10 mouse cellular contexts compared by ENCODE assay signal in genomic region chr9:37459665-37460042, GRCm38 (mm10). TPM values are rescaled to one million over a fixed set of nuclear protein-coding genes. Genes with fewer than 3 reads are reported as not detected.
DNase-seq lines count a peak whose midpoint lies in the region; ATAC-seq and TF ChIP-seq lines count a peak whose summit lies in the region.
"Had no signal": no experiment of that assay in that cellular context is flagged by ENCODE, and none has a peak within 500 bp of the region (broad histone marks: within the 10 kb centered on the region; RNA-seq: fewer than 3 reads in every experiment).

No protein-coding gene starts in this region.

- no peak for TF ChIP-seq POLR2A in ES-Bruce4 (IDR thresholded peaks at IDR 0.05; ENCODE audit: insufficient read depth, low read length)

- H3K9ac ChIP-seq in heart, embryonic 12.5 days, result no peak overlapping the region
- H3K9ac ChIP-seq in ES-Bruce4 (ENCODE audit: low read depth, poor library complexity, severe bottlenecking), result peak overlapping the region; percentile 50
- peak overlapping the region; percentile 76 for H3K9ac ChIP-seq in forebrain, embryonic 15.5 days (replicated peaks)
- H3K9ac ChIP-seq in liver, embryonic 13.5 days, result no peak overlapping the region

- no peak overlapping the region for H3K27ac ChIP-seq in heart, embryonic 12.5 days (ENCODE audit: poor library complexity, severe bottlenecking)
- H3K27ac ChIP-seq in ES-Bruce4 (ENCODE audit: insufficient read depth, low read length), result no peak overlapping the region
- H3K27ac ChIP-seq in forebrain, embryonic 15.5 days (replicated peaks), result peak overlapping the region; percentile 77
- H3K27ac ChIP-seq in liver, embryonic 13.5 days, result no peak overlapping the region

- H3K36me3 ChIP-seq in heart, embryonic 12.5 days, result no peaks in the 10 kb centered on the region
- H3K36me3 ChIP-seq in ES-Bruce4 (ENCODE audit: control insufficient read depth, insufficient read depth, low read length, poor library complexity, severe bottlenecking), result no peaks in the 10 kb centered on the region
- H3K36me3 ChIP-seq in forebrain, embryonic 15.5 days, result no peaks in the 10 kb centered on the region
- H3K36me3 ChIP-seq in liver, embryonic 13.5 days, result no peaks in the 10 kb centered on the region

- no peak for TF ChIP-seq EP300 in ES-Bruce4 (IDR thresholded peaks at IDR 0.05; ENCODE audit: insufficient read depth, low read depth, low read length)

- no peak for ATAC-seq in heart, embryonic 12.5 days (ENCODE audit: insufficient number of reproducible peaks, low FRiP score)
- no peak for ATAC-seq in forebrain, embryonic 15.5 days (replicated peaks)
- no peak for ATAC-seq in liver, embryonic 13.5 days (ENCODE audit: low read depth)
- ATAC-seq: CD4-positive, CD25-positive, alpha-beta regulatory T cell, adult 4 months had no signal

- WGBS in heart, embryonic 12.5 days, result 3% methylated on average over 9 of the region's 9 CpGs
- WGBS in forebrain, embryonic 15.5 days, result 7% methylated on average over 9 of the region's 9 CpGs
- WGBS in liver, embryonic 13.5 days (ENCODE audit: insufficient replicate concordance), result under 1% methylated on average over 9 of the region's 9 CpGs

- H3K9me3 ChIP-seq in heart, embryonic 12.5 days (replicated peaks), result no peaks in the 10 kb centered on the region
- no peaks in the 10 kb centered on the region for H3K9me3 ChIP-seq in ES-Bruce4 (replicated peaks; ENCODE audit: control insufficient read depth, insufficient read depth, low read length, poor library complexity, severe bottlenecking)
- no peaks in the 10 kb centered on the region for H3K9me3 ChIP-seq in forebrain, embryonic 15.5 days
- no peaks in the 10 kb centered on the region for H3K9me3 ChIP-seq in liver, embryonic 13.5 days (replicated peaks)

- intact Hi-C loops in heart, postnatal 14 days (cut with DNase I), result loop anchor here (2.0 to 5.0 kb wide), 3 partner anchors 29 to 178 kb away; no protein-coding TSS in a partner anchor
- intact Hi-C loops in left cerebral cortex, postnatal 14 days (cut with DNase I), result loop anchor here (2.0 to 10.0 kb wide), 3 partner anchors 73 to 475 kb away; partner anchors contain the start of gene Spa17

- peaks cover 91% of the 10 kb centered on the region for H3K27me3 ChIP-seq in heart, embryonic 12.5 days (replicated peaks)
- H3K27me3 ChIP-seq in ES-Bruce4 (ENCODE audit: control insufficient read depth, insufficient read depth, low read length, poor library complexity, severe bottlenecking), result peaks cover 23% of the 10 kb centered on the region
- peaks cover 5% of the 10 kb centered on the region; the same call in 1 of the 2 replicates for H3K27me3 ChIP-seq in forebrain, embryonic 15.5 days
- peaks cover 94% of the 10 kb centered on the region for H3K27me3 ChIP-seq in liver, embryonic 13.5 days

- H3K4me2 ChIP-seq in heart, embryonic 12.5 days, result peak overlapping the region; percentile 92
- peak overlapping the region; percentile 94 for H3K4me2 ChIP-seq in forebrain, embryonic 15.5 days (replicated peaks)
- H3K4me2 ChIP-seq in liver, embryonic 13.5 days, result peak overlapping the region; percentile 58; the same call in 1 of the 2 replicates

- peaks cover 13% of the 10 kb centered on the region for H3K4me1 ChIP-seq in heart, embryonic 12.5 days (replicated peaks)
- H3K4me1 ChIP-seq in ES-Bruce4 (ENCODE audit: control insufficient read depth, insufficient read depth, low read length), result no peaks in the 10 kb centered on the region
- peaks cover 65% of the 10 kb centered on the region for H3K4me1 ChIP-seq in forebrain, embryonic 15.5 days
- peaks cover 11% of the 10 kb centered on the region for H3K4me1 ChIP-seq in liver, embryonic 13.5 days (replicated peaks)

- no peak for TF ChIP-seq CTCF in ES-Bruce4 (IDR thresholded peaks at IDR 0.05; ENCODE audit: low read depth, low read length)

- DNase-seq in heart, postnatal 14 days, result no peak
- no peak for DNase-seq in liver, embryonic 13.5 days
- DNase-seq in left cerebral cortex, postnatal 14 days (ENCODE audit: low spot score in 2 of 2), result no peak
- no peak for DNase-seq in layer of hippocampus, adult 18-20 months (ENCODE audit: low spot score in 2 of 2)
- DNase-seq in kidney, postnatal 4 days, result no peak

- H3K4me3 ChIP-seq in heart, embryonic 12.5 days, result peak overlapping the region; percentile 51
- peak overlapping the region; percentile 63 for H3K4me3 ChIP-seq in ES-Bruce4 (ENCODE audit: low read depth, low read length)
- peak overlapping the region; percentile 51 for H3K4me3 ChIP-seq in forebrain, embryonic 15.5 days
- H3K4me3 ChIP-seq in liver, embryonic 13.5 days (replicated peaks), result no peak overlapping the region

RNA-seq across cellular contexts. Expression of gene Robo3, which starts 26.6 kb away (rescaled TPM):
- polyA plus RNA-seq in heart, embryonic 12.5 days (2016; fragmentation: Nextera tagmentation; extraction: Ambion mirVana), result 0.10 and 0.20 TPM in 2 replicates
- total RNA-seq in heart, postnatal 14 days (2021), result not detected
- polyA plus RNA-seq in ES-Bruce4 (2011; ENCODE audit: insufficient read depth, insufficient read length, low read depth, missing spikeins), result 1.5 and 1.7 TPM in 2 replicates
- 1.6 and 3.1 TPM in 2 replicates for polyA plus RNA-seq in forebrain, embryonic 15.5 days (2015; fragmentation: Nextera tagmentation; extraction: Ambion mirVana)
- polyA plus RNA-seq in liver, embryonic 13.5 days (2015; fragmentation: Nextera tagmentation; extraction: Ambion mirVana), result 0.12 and 0.13 TPM in 2 replicates
- total RNA-seq in left cerebral cortex, postnatal 14 days (2021), result 10 to 100 TPM; 45.1 to 58.9 TPM
- total RNA-seq in layer of hippocampus, adult 18-20 months (2021), result 1 to 10 TPM; 7.2 to 8.9 TPM
- total RNA-seq: liver, adult 2 months had no signal
- polyA plus RNA-seq: CD4-positive, CD25-positive, alpha-beta regulatory T cell, adult 4 months had no signal

RNA-seq across cellular contexts. Expression of gene Msantd2, which starts 29.5 kb away (rescaled TPM):
- polyA plus RNA-seq in heart, embryonic 12.5 days (2016; fragmentation: Nextera tagmentation; extraction: Ambion mirVana), result 21.7 and 28.2 TPM in 2 replicates
- 10 to 100 TPM; 10.5 to 11.3 TPM for total RNA-seq in heart, postnatal 14 days (2021)
- polyA plus RNA-seq in ES-Bruce4 (2011; ENCODE audit: insufficient read depth, insufficient read length, low read depth, missing spikeins), result 85.4 and 85.6 TPM in 2 replicates
- polyA plus RNA-seq in forebrain, embryonic 15.5 days (2015; fragmentation: Nextera tagmentation; extraction: Ambion mirVana), result 34.1 and 34.7 TPM in 2 replicates
- 5.4 and 6.6 TPM in 2 replicates for polyA plus RNA-seq in liver, embryonic 13.5 days (2015; fragmentation: Nextera tagmentation; extraction: Ambion mirVana)
- total RNA-seq in left cerebral cortex, postnatal 14 days (2021), result 10 to 100 TPM; 19.2 to 28.3 TPM
- total RNA-seq in layer of hippocampus, adult 18-20 months (2021), result 10 to 100 TPM; 22.9 to 23.1 TPM

RNA-seq across cellular contexts. Expression of gene Robo4, which starts 58.0 kb away (rescaled TPM):
- polyA plus RNA-seq in heart, embryonic 12.5 days (2016; fragmentation: Nextera tagmentation; extraction: Ambion mirVana), result 4.6 and 6.2 TPM in 2 replicates
- 10 to 100 TPM; 41.0 to 44.1 TPM for total RNA-seq in heart, postnatal 14 days (2021)
- polyA plus RNA-seq in ES-Bruce4 (2011; ENCODE audit: insufficient read depth, insufficient read length, low read depth, missing spikeins), result 0.64 TPM in 1 of 2 replicates, not detected in the other
- 3.3 and 4.2 TPM in 2 replicates for polyA plus RNA-seq in forebrain, embryonic 15.5 days (2015; fragmentation: Nextera tagmentation; extraction: Ambion mirVana)
- polyA plus RNA-seq in liver, embryonic 13.5 days (2015; fragmentation: Nextera tagmentation; extraction: Ambion mirVana), result 2.0 and 2.5 TPM in 2 replicates
- total RNA-seq in left cerebral cortex, postnatal 14 days (2021), result 10 to 100 TPM in 1 of 2 experiments, 1 to 10 TPM in 1; 7.1 to 10.0 TPM
- 1 to 10 TPM; 4.6 to 5.9 TPM for total RNA-seq in layer of hippocampus, adult 18-20 months (2021)
- polyA plus RNA-seq: CD4-positive, CD25-positive, alpha-beta regulatory T cell, adult 4 months had no signal

Comparison
In these comparisons a context has a peak if more than half of its experiments do, and no peak if none do; other contexts are left out.
1. H3K9ac ChIP-seq: peak in ES-Bruce4 (single experiment) and forebrain, embryonic 15.5 days (single experiment); none in heart, embryonic 12.5 days (single experiment) and liver, embryonic 13.5 days (single experiment).
2. Peak in every context shown above with its lines, with median percentiles within 50 percentile points of each other: H3K4me2 ChIP-seq.